Mouse (Mus musculus) hindbrain, postnatal 0 days (tissue): ENCODE data around the gene Apbb2. TPM values are rescaled to one million over a fixed set of nuclear protein-coding genes. Genes with fewer than 3 reads are reported as not detected.

ENCODE experiments used
- ATAC-seq: fragments of 200-750 bp; cut with Nextera tagmentation; 2 replicates; pipeline ENCODE4 v1.8.0; 2017; ENCODE audit warnings: mild to moderate bottlenecking, moderate TSS enrichment, moderate library complexity
- DNase-seq: peaks from one replicate; pipeline ENCODE4 v3.0.0-alpha.2; 2015; ENCODE audit warnings: low spot score
- H3K27ac ChIP-seq: fragments of 300-500 bp; sonication (generic); 2 replicates; pipeline ENCODE4 v1.5.1; 2014; ENCODE audit warnings: mild to moderate bottlenecking
- H3K27me3 ChIP-seq: fragments of 300-500 bp; sonication (generic); 2 replicates; pipeline ENCODE4 v1.6.1; 2014; ENCODE audit warnings: low read length, mixed read lengths; ENCODE audit not compliant: insufficient read depth
- H3K36me3 ChIP-seq: fragments of 300-500 bp; sonication (generic); 2 replicates; pipeline ENCODE4 v1.6.1; 2014; ENCODE audit warnings: low read length, mixed read lengths; ENCODE audit not compliant: insufficient read depth
- H3K4me1 ChIP-seq: fragments of 300-500 bp; sonication (generic); 2 replicates; pipeline ENCODE4 v1.6.1; 2014; ENCODE audit warnings: antibody characterized with exemption, low read length, mixed read lengths; ENCODE audit not compliant: insufficient read depth
- H3K4me2 ChIP-seq: fragments of 300-500 bp; sonication (generic); 2 replicates; pipeline ENCODE4 v1.6.1; 2014; ENCODE audit warnings: low read depth, mild to moderate bottlenecking, low read length, moderate library complexity, mixed read lengths
- H3K4me3 ChIP-seq: fragments of 300-500 bp; sonication (generic); 2 replicates; pipeline ENCODE4 v1.5.1; 2014; ENCODE audit warnings: low read length
- H3K9ac ChIP-seq: fragments of 300-500 bp; sonication (generic); replicated peaks from 2 replicates; pipeline ENCODE4 v1.6.1; 2014; ENCODE audit warnings: mild to moderate bottlenecking, low read length, moderate library complexity, mixed read lengths
- H3K9me3 ChIP-seq: fragments of 300-500 bp; sonication (generic); 2 replicates; pipeline ENCODE4 v1.6.1; 2016; ENCODE audit warnings: low read length, mixed read lengths
- CTCF ChIP-seq: IDR thresholded peaks from 2 replicates; pipeline ENCODE4 v1.5.1; 2016; ENCODE audit warnings: antibody characterized with exemption, control low read depth, low read depth
- WGBS: fragments of 180-500 bp; shearing (Covaris S2); extraction: QIAGEN DNeasy Blood & Tissue Kit; methylation state at CpG from one replicate; pipeline ENCODE4 v1.1.7; 2014; 5-methylcytosine and 5-hydroxymethylcytosine counted together
- polyA plus RNA-seq: library from polyadenylated mRNA; unstranded; fragments of >200 nt; fragmentation: Nextera tagmentation; extraction: Ambion mirVana; gene quantifications from 2 replicates; pipeline ENCODE4 v1.2.1, GENCODE M21; 2015
- total RNA-seq: library from RNA; depleted of rRNA; stranded (reverse); fragments of >200 nt; gene quantifications from 2 replicates; pipeline ENCODE4 v1.2.3, GENCODE M21; 2014

Gene Apbb2
- total and polyA plus RNA-seq, 2 experiments from 2014 or later, result 72.1 to 76.9 TPM

DNA sequence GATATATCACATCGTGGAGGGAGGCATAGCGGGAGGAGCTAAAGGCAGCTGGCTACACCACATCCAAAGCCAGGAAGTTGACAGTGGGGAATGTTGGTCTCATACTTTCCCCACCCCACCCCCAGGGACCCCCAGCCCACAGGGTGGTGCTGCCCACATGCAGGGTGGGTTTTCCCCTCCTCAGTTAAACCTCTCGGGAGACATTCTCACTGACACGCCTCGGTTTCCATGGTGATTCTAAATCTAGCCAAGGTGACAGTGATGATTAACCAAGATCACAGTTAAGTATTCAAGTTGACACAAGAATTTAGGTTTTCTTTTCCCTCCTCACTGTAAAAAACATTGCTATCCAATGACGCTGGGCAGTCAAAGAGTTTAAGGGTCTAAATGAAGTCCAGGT, 270.2 kb downstream of the Apbb2 start:
- H3K27ac ChIP-seq, result no peak overlapping the region

DNA sequence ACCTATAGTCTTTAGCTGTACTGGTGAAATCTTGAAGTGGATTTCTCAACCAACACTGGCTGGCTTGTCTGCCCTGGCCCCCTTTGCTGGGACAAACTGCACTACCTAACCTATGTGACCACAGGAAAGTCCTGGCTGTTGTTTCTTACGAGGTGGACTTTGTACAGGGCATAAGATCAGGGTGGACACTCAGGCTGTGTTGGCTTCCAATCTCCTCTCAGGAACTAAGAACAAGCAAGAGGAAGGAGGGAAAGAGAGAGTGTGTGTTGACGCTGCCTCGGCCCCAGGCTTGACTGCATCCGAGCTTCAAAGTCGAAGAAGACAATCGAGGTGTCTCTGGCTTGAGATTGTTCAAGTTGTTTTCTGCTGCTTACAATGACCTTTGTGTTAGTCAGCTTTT, 271.8 kb downstream of the Apbb2 start:
- 84% methylated on average over 6 of the region's 6 CpGs for WGBS

More for the DNA sequence above, 270.2 kb downstream of the Apbb2 start:
- ATAC-seq (no peak), DNase-seq (no peak)
- WGBS, result 65% methylated on average over 6 of the region's 6 CpGs
- Histone ChIP-seq H3K27me3 (no peaks in the 10 kb centered on the region), H3K4me3 (no peak overlapping the region), H3K9ac (no peak overlapping the region), H3K36me3 (no peaks in the 10 kb centered on the region), H3K4me2 (no peak overlapping the region), H3K4me1 (no peaks in the 10 kb centered on the region), H3K9me3 (no peaks in the 10 kb centered on the region)
- TF ChIP-seq CTCF, result no peak

DNA sequence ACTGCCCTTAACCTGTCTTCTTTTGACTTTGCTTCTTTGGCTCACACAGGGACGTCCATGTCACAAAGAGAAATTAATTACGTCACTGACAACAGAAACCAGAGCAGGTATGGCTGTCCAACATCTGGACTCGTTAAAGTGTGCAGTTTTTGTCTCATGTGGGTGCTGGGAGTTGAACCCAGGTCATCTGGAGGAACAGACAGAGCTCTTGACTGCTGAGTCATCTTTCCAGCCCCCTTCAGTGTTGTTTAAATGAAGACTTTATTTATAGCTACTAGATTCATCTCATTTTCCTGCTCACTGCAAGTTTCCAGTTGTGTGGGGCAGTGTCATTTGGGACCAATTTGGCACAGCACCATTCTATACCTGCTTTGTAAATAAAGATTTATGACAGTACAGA, 273.4 kb downstream of the Apbb2 start:
- Histone ChIP-seq H3K27me3 (no peaks in the 10 kb centered on the region), H3K9ac (no peak overlapping the region), H3K4me2 (no peak overlapping the region), H3K4me3 (no peak overlapping the region), H3K9me3 (no peaks in the 10 kb centered on the region), H3K36me3 (no peaks in the 10 kb centered on the region), H3K27ac (no peak overlapping the region), H3K4me1 (no peaks in the 10 kb centered on the region)
- DNase-seq (no peak), ATAC-seq (no peak)
- no peak for TF ChIP-seq CTCF
- WGBS, result 67% methylated on average over 3 of the region's 3 CpGs

More for the DNA sequence above, 271.8 kb downstream of the Apbb2 start:
- Histone ChIP-seq H3K9ac (no peak overlapping the region), H3K4me3 (no peak overlapping the region), H3K36me3 (no peaks in the 10 kb centered on the region), H3K9me3 (no peaks in the 10 kb centered on the region), H3K27me3 (no peaks in the 10 kb centered on the region), H3K4me1 (no peaks in the 10 kb centered on the region), H3K27ac (no peak overlapping the region), H3K4me2 (no peak overlapping the region)
- TF ChIP-seq CTCF, result no peak
- DNase-seq (no peak), ATAC-seq (no peak)

DNA sequence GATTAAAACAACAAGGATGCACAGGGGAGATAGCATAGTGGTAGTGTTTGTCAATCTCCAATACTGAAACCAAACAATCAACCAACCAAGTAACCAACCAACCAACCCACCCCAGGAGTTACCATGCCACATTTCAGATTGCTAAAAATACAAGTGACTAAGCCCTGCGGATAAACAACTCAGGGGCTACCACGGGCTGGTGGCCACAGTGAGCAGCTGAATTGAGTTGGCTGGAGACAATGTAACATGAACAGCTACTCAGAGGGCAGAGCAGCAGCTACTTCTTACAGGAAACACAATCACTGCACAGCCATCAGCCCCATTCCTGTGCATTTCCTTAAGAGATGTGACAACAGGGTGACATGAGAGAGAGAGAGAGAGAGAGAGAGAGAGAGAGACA, 274.4 kb downstream of the Apbb2 start:
- WGBS, result 59% methylated on average over 2 of the region's 2 CpGs
- DNase-seq (no peak), ATAC-seq (no peak)
- Histone ChIP-seq H3K27ac (no peak overlapping the region), H3K9me3 (no peaks in the 10 kb centered on the region), H3K4me1 (no peaks in the 10 kb centered on the region), H3K36me3 (no peaks in the 10 kb centered on the region), H3K9ac (no peak overlapping the region), H3K27me3 (no peaks in the 10 kb centered on the region), H3K4me3 (no peak overlapping the region), H3K4me2 (no peak overlapping the region)
- no peak for TF ChIP-seq CTCF

DNA sequence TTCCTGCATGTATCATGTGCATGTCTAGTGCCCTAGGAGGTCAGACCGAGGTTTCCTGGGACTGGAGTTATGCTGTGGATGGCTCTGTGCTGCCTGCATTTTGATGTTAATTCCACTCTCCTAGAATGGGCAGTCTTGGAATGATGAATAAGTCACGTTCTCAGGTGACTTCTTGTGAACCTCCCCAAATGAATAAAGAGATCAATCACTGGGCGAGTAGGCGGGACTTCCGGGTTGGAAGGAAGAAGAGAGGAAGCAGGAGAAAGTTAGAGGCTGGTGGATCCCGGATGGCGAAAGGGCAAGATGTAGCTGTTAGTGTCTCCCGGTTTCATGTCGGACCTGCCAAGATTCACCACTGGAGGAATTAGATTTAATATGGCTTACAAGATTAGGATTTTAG, 276.3 kb downstream of the Apbb2 start:
- ATAC-seq (no peak), DNase-seq (no peak)
- no peak overlapping the region for H3K27ac ChIP-seq
- no peaks in the 10 kb centered on the region for H3K36me3 ChIP-seq
- H3K4me2 ChIP-seq, result no peak overlapping the region
- WGBS, result 72% methylated on average over 9 of the region's 9 CpGs
- no peak for TF ChIP-seq CTCF
- peaks cover 14% of the 10 kb centered on the region; the same call in 1 of the 2 replicates for H3K4me1 ChIP-seq
- no peak overlapping the region for H3K4me3 ChIP-seq
- H3K9ac ChIP-seq, result no peak overlapping the region
- no peaks in the 10 kb centered on the region for H3K27me3 ChIP-seq
- H3K9me3 ChIP-seq, result no peaks in the 10 kb centered on the region

DNA sequence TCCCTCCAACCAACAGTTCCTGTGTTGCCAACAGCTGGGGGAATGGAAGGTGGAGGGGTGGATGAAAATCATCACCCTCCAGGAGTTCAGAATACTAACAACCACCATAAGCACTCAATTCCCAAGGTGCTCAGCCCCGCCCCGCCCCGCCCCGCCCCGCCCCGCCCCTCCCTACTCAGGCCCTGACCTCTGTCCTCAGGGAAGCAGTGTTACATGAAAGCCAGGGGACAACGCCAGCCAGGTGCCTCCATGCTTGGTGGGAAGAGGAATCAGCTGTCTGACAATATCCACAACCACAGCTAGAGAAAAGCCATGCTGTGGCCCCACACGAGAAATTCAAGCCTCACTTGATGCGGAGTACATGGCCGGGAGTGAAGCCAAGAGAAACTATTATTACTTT, 276.7 kb downstream of the Apbb2 start:
- H3K9me3 ChIP-seq, result no peaks in the 10 kb centered on the region
- no peak overlapping the region for H3K9ac ChIP-seq
- no peaks in the 10 kb centered on the region for H3K27me3 ChIP-seq
- ATAC-seq, result no peak
- H3K4me3 ChIP-seq, result no peak overlapping the region
- H3K4me1 ChIP-seq, result peaks cover 15% of the 10 kb centered on the region; the same call in 1 of the 2 replicates
- no peak for TF ChIP-seq CTCF
- DNase-seq, result no peak
- 56% methylated on average over 10 of the region's 10 CpGs for WGBS
- H3K36me3 ChIP-seq, result no peaks in the 10 kb centered on the region
- no peak overlapping the region for H3K27ac ChIP-seq
- H3K4me2 ChIP-seq, result no peak overlapping the region

DNA sequence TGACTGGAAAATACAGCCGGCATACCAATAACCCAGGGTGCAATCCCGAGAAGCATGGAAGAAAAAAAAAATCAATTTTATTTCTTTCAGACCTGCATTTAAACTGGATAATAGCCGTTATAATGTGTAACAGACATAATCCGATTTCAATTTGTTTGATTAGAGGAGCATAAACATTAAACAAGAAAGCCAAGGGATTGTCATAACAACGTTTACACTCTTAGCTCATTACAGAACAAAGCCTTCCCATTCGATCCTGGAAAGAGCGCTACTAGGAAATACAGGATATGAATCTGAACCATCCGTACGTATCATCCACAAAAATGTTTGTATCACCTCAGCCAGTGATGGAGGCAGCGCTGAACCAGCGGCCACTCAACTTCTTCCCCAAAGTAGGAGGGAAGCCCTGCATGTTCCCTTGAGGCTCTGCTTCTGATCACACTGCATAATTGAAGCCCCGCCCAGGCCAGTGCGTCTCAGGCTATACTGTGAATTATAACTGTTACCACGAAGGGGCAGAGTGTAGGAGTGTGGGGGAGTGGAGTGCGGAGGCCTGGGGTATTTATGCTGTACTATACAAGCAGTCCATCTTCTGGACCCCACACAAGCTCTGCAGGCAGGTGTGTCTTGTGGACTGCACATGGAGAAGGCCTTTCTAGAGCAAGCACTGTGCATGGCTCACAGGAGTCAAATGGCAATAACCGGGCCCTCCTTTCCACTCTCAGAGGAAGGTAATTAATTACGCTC, 278.1 kb downstream of the Apbb2 start:
- Histone ChIP-seq H3K4me2 (no peak overlapping the region), H3K27ac (0 out of 2 replicates have a peak overlapping the region, but pooled peaks have one; percentile 22), H3K4me3 (no peak overlapping the region), H3K4me1 (peaks cover 15% of the 10 kb centered on the region; the same call in 1 of the 2 replicates), H3K36me3 (no peaks in the 10 kb centered on the region), H3K9me3 (no peaks in the 10 kb centered on the region), H3K27me3 (no peaks in the 10 kb centered on the region), H3K9ac (no peak overlapping the region)
- peak; percentile 46 for ATAC-seq
- TF ChIP-seq CTCF, result no peak
- 50% methylated on average over 17 of the region's 17 CpGs for WGBS
- no peak for DNase-seq
